Mouse (Mus musculus): Measurements from ENCODE around the gene Gtpbp1. TPM values are rescaled to one million over a fixed set of nuclear protein-coding genes. Genes with fewer than 3 reads are reported as not detected.

Gene Gtpbp1
- polyA plus RNA-seq, 1 experiment from 2014 or later, result 28.2 TPM

GRCm38 (mm10) chr15:79687175-79687574 lies 3.5 kb upstream of the Gtpbp1 start:
- Histone ChIP-seq H3K27me3 (replicated peaks) (no peaks in the 10 kb centered on the region), H3K9me3 (no peaks in the 10 kb centered on the region), H3K4me1 (peaks cover 50% of the 10 kb centered on the region), H3K9ac (peak overlapping the region; percentile 87), H3K4me2 (peak overlapping the region; percentile 62), H3K36me3 (no peaks in the 10 kb centered on the region), H3K27ac (peak overlapping the region; percentile 98), H3K4me3 (replicated peaks) (peak overlapping the region; percentile 80)
- no peak for ATAC-seq (ENCODE audit: insufficient read depth, low FRiP score, low read depth)
- WGBS, result under 1% methylated on average over 33 of the region's 33 CpGs

GRCm38 (mm10) chr15:79687646-79688267 lies 2.9 kb upstream of the Gtpbp1 start, which contains the start of gene Josd1:
Josd1 (minus strand) TSS chr15:79687919.
- Histone ChIP-seq H3K9me3 (no peaks in the 10 kb centered on the region), H3K9ac (peak within 1 kb of the TSS; percentile 87), H3K4me2 (peak within 1 kb of the TSS; percentile 62), H3K27ac (peak within 1 kb of the TSS; percentile 98), H3K36me3 (no peaks in the 10 kb centered on the region), H3K4me3 (replicated peaks) (peak within 1 kb of the TSS; percentile 80), H3K4me1 (peaks cover 50% of the 10 kb centered on the region), H3K27me3 (replicated peaks) (no peaks in the 10 kb centered on the region)
- peak; percentile 69 for ATAC-seq (ENCODE audit: insufficient read depth, low FRiP score, low read depth)
- WGBS, result 0% methylated on average over 72 of the region's 72 CpGs

GRCm38 (mm10) chr15:79688268-79688956 lies 2.2 kb upstream of the Gtpbp1 start:
- Histone ChIP-seq H3K4me1 (peaks cover 50% of the 10 kb centered on the region), H3K36me3 (no peaks in the 10 kb centered on the region), H3K4me3 (replicated peaks) (peak overlapping the region; percentile 80), H3K9ac (peak overlapping the region; percentile 87; the same call in 1 of the 2 replicates), H3K9me3 (no peaks in the 10 kb centered on the region), H3K27ac (peak overlapping the region; percentile 98), H3K27me3 (replicated peaks) (no peaks in the 10 kb centered on the region), H3K4me2 (peak overlapping the region; percentile 62)
- no peak for ATAC-seq (ENCODE audit: insufficient read depth, low FRiP score, low read depth)
- WGBS, result 4% methylated on average over 8 of the region's 8 CpGs

GRCm38 (mm10) chr15:79689662-79690425 lies 801 bp upstream of the Gtpbp1 start:
- H3K27me3 ChIP-seq (replicated peaks), result no peaks in the 10 kb centered on the region
- no peak overlapping the region for H3K9ac ChIP-seq
- no peaks in the 10 kb centered on the region for H3K9me3 ChIP-seq
- ATAC-seq (ENCODE audit: insufficient read depth, low FRiP score, low read depth), result no peak
- WGBS, result 10% methylated on average over 24 of the region's 24 CpGs
- H3K36me3 ChIP-seq, result peaks cover 8% of the 10 kb centered on the region; the same call in 1 of the 2 replicates
- H3K4me2 ChIP-seq, result peak overlapping the region; percentile 73
- peak overlapping the region; percentile 75 for H3K4me3 ChIP-seq (replicated peaks)
- H3K27ac ChIP-seq, result peak overlapping the region; percentile 54; the same call in 1 of the 2 replicates
- peaks cover 37% of the 10 kb centered on the region for H3K4me1 ChIP-seq

GRCm38 (mm10) chr15:79691023-79691508 lies 421 bp downstream of the Gtpbp1 start:
- H3K4me1 ChIP-seq, result peaks cover 27% of the 10 kb centered on the region
- H3K9ac ChIP-seq, result peak overlapping the region; percentile 60
- H3K4me2 ChIP-seq, result peak overlapping the region; percentile 97
- no peaks in the 10 kb centered on the region for H3K27me3 ChIP-seq (replicated peaks)
- peak overlapping the region; percentile 75 for H3K4me3 ChIP-seq (replicated peaks)
- H3K27ac ChIP-seq, result peak overlapping the region; percentile 67
- ATAC-seq (ENCODE audit: insufficient read depth, low FRiP score, low read depth), result no peak
- no peaks in the 10 kb centered on the region for H3K9me3 ChIP-seq
- peaks cover 12% of the 10 kb centered on the region; the same call in 1 of the 2 replicates for H3K36me3 ChIP-seq
- WGBS, result under 1% methylated on average over 46 of the region's 53 CpGs

- Histone ChIP-seq H3K27me3 (replicated peaks) (no peaks in the 10 kb centered on the region), H3K27ac (no peak overlapping the region), H3K9ac (no peak overlapping the region), H3K4me3 (replicated peaks) (no peak overlapping the region), H3K4me1 (peaks cover 24% of the 10 kb centered on the region), H3K4me2 (peak overlapping the region; percentile 97; the same call in 1 of the 2 replicates), H3K36me3 (peaks cover 12% of the 10 kb centered on the region; the same call in 1 of the 2 replicates), H3K9me3 (no peaks in the 10 kb centered on the region)
- ATAC-seq (ENCODE audit: insufficient read depth, low FRiP score, low read depth), result no peak
- 81% methylated on average over 5 of the region's 5 CpGs for WGBS
Observed at GRCm38 (mm10) chr15:79692334-79692733, 1.7 kb downstream of the Gtpbp1 start.

- no peak for ATAC-seq (ENCODE audit: insufficient read depth, low FRiP score, low read depth)
- no peak overlapping the region for H3K9ac ChIP-seq
- H3K27ac ChIP-seq, result no peak overlapping the region
- H3K36me3 ChIP-seq, result peaks cover 12% of the 10 kb centered on the region; the same call in 1 of the 2 replicates
- H3K4me3 ChIP-seq (replicated peaks), result no peak overlapping the region
- H3K4me2 ChIP-seq, result peak overlapping the region; percentile 16
- no peaks in the 10 kb centered on the region for H3K9me3 ChIP-seq
- WGBS, result 82% methylated on average over 11 of the region's 11 CpGs
- H3K4me1 ChIP-seq, result peaks cover 24% of the 10 kb centered on the region
- H3K27me3 ChIP-seq (replicated peaks), result no peaks in the 10 kb centered on the region
Observed at GRCm38 (mm10) chr15:79693740-79694139, 3.1 kb downstream of the Gtpbp1 start.

- peaks cover 23% of the 10 kb centered on the region for H3K4me1 ChIP-seq
- H3K27me3 ChIP-seq (replicated peaks), result no peaks in the 10 kb centered on the region
- H3K4me3 ChIP-seq (replicated peaks), result no peak overlapping the region
- peaks cover 12% of the 10 kb centered on the region; the same call in 1 of the 2 replicates for H3K36me3 ChIP-seq
- H3K27ac ChIP-seq, result no peak overlapping the region
- no peak for ATAC-seq (ENCODE audit: insufficient read depth, low FRiP score, low read depth)
- peak overlapping the region; percentile 16; the same call in 1 of the 2 replicates for H3K4me2 ChIP-seq
- H3K9me3 ChIP-seq, result no peaks in the 10 kb centered on the region
- no peak overlapping the region for H3K9ac ChIP-seq
- WGBS, result 79% methylated on average over 4 of the region's 4 CpGs
Observed at GRCm38 (mm10) chr15:79694512-79694911, 3.9 kb downstream of the Gtpbp1 start.

GRCm38 (mm10) chr15:79695516-79695915 lies 4.9 kb downstream of the Gtpbp1 start:
- no peak overlapping the region for H3K4me2 ChIP-seq
- no peaks in the 10 kb centered on the region for H3K9me3 ChIP-seq
- no peaks in the 10 kb centered on the region for H3K27me3 ChIP-seq (replicated peaks)
- H3K36me3 ChIP-seq, result peaks cover 12% of the 10 kb centered on the region; the same call in 1 of the 2 replicates
- no peak overlapping the region for H3K9ac ChIP-seq
- no peak overlapping the region for H3K27ac ChIP-seq
- 34% methylated on average over 3 of the region's 3 CpGs for WGBS
- no peak overlapping the region for H3K4me3 ChIP-seq (replicated peaks)
- ATAC-seq (ENCODE audit: insufficient read depth, low FRiP score, low read depth), result no peak
- peaks cover 21% of the 10 kb centered on the region for H3K4me1 ChIP-seq

- no peak overlapping the region for H3K27ac ChIP-seq
- no peak for ATAC-seq (ENCODE audit: insufficient read depth, low FRiP score, low read depth)
- no peak overlapping the region for H3K4me3 ChIP-seq (replicated peaks)
Observed at GRCm38 (mm10) chr15:79696508-79696907, 5.9 kb downstream of the Gtpbp1 start.

GRCm38 (mm10) chr15:79697011-79697410 lies 6.4 kb downstream of the Gtpbp1 start:
- WGBS, result 79% methylated on average over 6 of the region's 6 CpGs
- Histone ChIP-seq H3K4me2 (no peak overlapping the region), H3K4me3 (replicated peaks) (no peak overlapping the region), H3K27ac (no peak overlapping the region), H3K4me1 (peaks cover 11% of the 10 kb centered on the region), H3K27me3 (replicated peaks) (no peaks in the 10 kb centered on the region), H3K36me3 (peaks cover 12% of the 10 kb centered on the region; the same call in 1 of the 2 replicates), H3K9ac (no peak overlapping the region), H3K9me3 (no peaks in the 10 kb centered on the region)
- no peak for ATAC-seq (ENCODE audit: insufficient read depth, low FRiP score, low read depth)

More at GRCm38 (mm10) chr15:79696508-79696907, 5.9 kb downstream of the Gtpbp1 start:
- H3K4me1 ChIP-seq, result peaks cover 17% of the 10 kb centered on the region
- no peak overlapping the region for H3K4me2 ChIP-seq
- H3K36me3 ChIP-seq, result peaks cover 12% of the 10 kb centered on the region; the same call in 1 of the 2 replicates
- H3K27me3 ChIP-seq (replicated peaks), result no peaks in the 10 kb centered on the region
- H3K9me3 ChIP-seq, result no peaks in the 10 kb centered on the region
- no peak overlapping the region for H3K9ac ChIP-seq
- 96% methylated on average over 2 of the region's 2 CpGs for WGBS
